Mouse (Mus musculus) lung, adult 2 months (tissue): ENCODE data around the gene Jun. TPM values are rescaled to one million over a fixed set of nuclear protein-coding genes. Genes with fewer than 3 reads are reported as not detected.

Source experiments
- DNase-seq: peaks from one replicate; pipeline ENCODE4 v3.0.0; 2022
- H3K4me1 ChIP-seq: fragments of 200-500 bp; 2 replicates; pipeline ENCODE4 v1.6.1; 2011; ENCODE audit warnings: low read length; ENCODE audit not compliant: control insufficient read depth, insufficient read depth
- H3K4me3 ChIP-seq: fragments of 200-500 bp; replicated peaks from 2 replicates; pipeline ENCODE3; 2011; ENCODE audit warnings: low read depth, mild to moderate bottlenecking, control low read depth, low read length; ENCODE audit errors: extremely low read depth
- CTCF ChIP-seq: fragments of 200-500 bp; IDR thresholded peaks from 2 replicates; pipeline ENCODE4 v1.5.1; 2011; ENCODE audit warnings: mild to moderate bottlenecking, low read length, control low read depth; ENCODE audit not compliant: insufficient read depth
- POLR2A ChIP-seq: fragments of 200-500 bp; IDR thresholded peaks from 2 replicates; pipeline ENCODE4 v1.6.1; 2011; ENCODE audit warnings: low read depth, mild to moderate bottlenecking, control low read depth, low read length, borderline replicate concordance; ENCODE audit errors: extremely low read depth
- WGBS: fragments of 180-500 bp; shearing (Covaris S2); methylation state at CpG from one replicate; pipeline ENCODE4 v1.1.7; 2018; 5-methylcytosine and 5-hydroxymethylcytosine counted together
- polyA plus RNA-seq: library from polyadenylated mRNA; depleted of rRNA; stranded (reverse); fragments of >200 nt; gene quantifications from 2 replicates; pipeline ENCODE4 v1.2.3, GENCODE M21; 2012

Gene Jun
- polyA plus RNA-seq, 1 experiment = 176 TPM

GRCm38 (mm10) chr4:95054336-95054735 lies 2.3 kb upstream of the Jun start:
- TF ChIP-seq CTCF = no peak
- no peak for TF ChIP-seq POLR2A
- no peak for DNase-seq
- 38% methylated on average over 4 of the region's 4 CpGs for WGBS
- Histone ChIP-seq H3K4me1 (peaks cover 4% of the 10 kb centered on the region; the same call in 1 of the 2 replicates), H3K4me3 (no peak overlapping the region)

- Histone ChIP-seq H3K4me1 (peaks cover 4% of the 10 kb centered on the region; the same call in 1 of the 2 replicates), H3K4me3 (peak overlapping the region; percentile 36)
- peak; percentile 67 for DNase-seq
- WGBS = under 1% methylated on average over 6 of the region's 6 CpGs
- TF ChIP-seq CTCF = no peak
- no peak for TF ChIP-seq POLR2A
Observed at GRCm38 (mm10) chr4:95053791-95054117, 1.7 kb upstream of the Jun start.

DNA sequence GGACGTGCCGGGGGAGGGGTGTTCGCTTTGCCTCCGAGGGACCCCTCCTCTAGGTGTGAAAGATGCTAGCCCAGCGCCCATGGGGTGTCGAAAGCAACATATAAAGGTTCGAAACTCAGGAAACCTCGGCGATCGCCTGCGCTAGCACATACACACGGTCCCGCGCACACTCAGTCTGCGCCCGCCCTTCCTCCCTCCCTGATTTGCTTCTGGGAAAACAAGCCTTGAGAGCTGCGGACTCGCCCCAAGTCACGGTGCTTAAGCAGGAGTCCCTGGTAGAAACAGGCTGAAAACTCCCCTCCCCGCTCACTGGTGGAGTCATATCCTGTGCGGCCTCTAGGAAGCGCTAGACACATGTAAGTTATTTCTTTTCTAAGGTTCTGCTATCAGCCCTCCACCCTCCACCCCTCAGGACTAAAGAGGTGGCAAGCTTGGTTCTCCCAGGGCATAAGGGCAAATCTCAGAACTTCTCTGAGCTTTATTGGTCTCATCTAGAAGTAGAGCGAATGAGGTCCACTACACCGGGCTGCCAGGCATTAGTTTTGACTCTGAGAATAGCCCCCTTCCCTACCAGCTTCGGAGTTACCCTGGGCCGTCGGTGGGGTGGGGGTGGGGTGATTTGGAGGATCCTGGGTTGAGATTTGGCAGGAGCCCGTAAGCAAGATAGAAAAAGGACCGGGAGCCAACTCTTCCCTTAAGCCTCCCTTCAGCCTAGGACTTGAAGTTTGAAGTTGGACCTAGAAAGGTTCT lies 1.2 kb upstream of the Jun start:
- peak; percentile 98 for TF ChIP-seq POLR2A
- TF ChIP-seq CTCF = peak; percentile 83
- WGBS = under 1% methylated on average over 29 of the region's 29 CpGs
- Histone ChIP-seq H3K4me1 (peaks cover 4% of the 10 kb centered on the region; the same call in 1 of the 2 replicates), H3K4me3 (peak overlapping the region; percentile 70)
- peak; percentile 89 for DNase-seq

- H3K4me1 ChIP-seq = peaks cover 4% of the 10 kb centered on the region; the same call in 1 of the 2 replicates
- peak overlapping the region; percentile 95 for H3K4me3 ChIP-seq
- under 1% methylated on average over 54 of the region's 54 CpGs for WGBS
- DNase-seq = peak; percentile 83
- TF ChIP-seq POLR2A (no peak; the same call in 1 of the 2 replicates), CTCF (no peak)
Observed at GRCm38 (mm10) chr4:95051311-95051871, 631 bp downstream of the Jun start.

- DNase-seq = peak; percentile 79
- WGBS = under 1% methylated on average over 70 of the region's 70 CpGs
- H3K4me3 ChIP-seq = peak overlapping the region; percentile 95
- TF ChIP-seq POLR2A (0 out of 2 replicates have a peak, but pooled peaks have one; percentile 65), CTCF (no peak)
- H3K4me1 ChIP-seq = peaks cover 4% of the 10 kb centered on the region; the same call in 1 of the 2 replicates
Observed at GRCm38 (mm10) chr4:95050518-95051278, 1.3 kb downstream of the Jun start.

- Histone ChIP-seq H3K4me1 (peaks cover 3% of the 10 kb centered on the region; the same call in 1 of the 2 replicates), H3K4me3 (peak overlapping the region; percentile 95)
- under 1% methylated on average over 34 of the region's 34 CpGs for WGBS
- TF ChIP-seq CTCF = peak; percentile 45
- TF ChIP-seq POLR2A = peak; percentile 59; the same call in 1 of the 2 replicates
- peak; percentile 84 for DNase-seq
Observed at GRCm38 (mm10) chr4:95049884-95050517, 2.0 kb downstream of the Jun start.

- 23% methylated on average over 2 of the region's 2 CpGs for WGBS
- Histone ChIP-seq H3K4me1 (no peaks in the 10 kb centered on the region), H3K4me3 (peak overlapping the region; percentile 82)
- 0 out of 2 replicates have a peak, but pooled peaks have one; percentile 39 for TF ChIP-seq POLR2A
- no peak for TF ChIP-seq CTCF
- no peak for DNase-seq
Observed at GRCm38 (mm10) chr4:95049153-95049552, 2.9 kb downstream of the Jun start.

- TF ChIP-seq CTCF = no peak
- TF ChIP-seq POLR2A = no peak
- H3K4me1 ChIP-seq = no peaks in the 10 kb centered on the region
- no peak for DNase-seq
- peak overlapping the region; percentile 82 for H3K4me3 ChIP-seq
- 37% methylated on average over 4 of the region's 4 CpGs for WGBS
Observed at GRCm38 (mm10) chr4:95048731-95049100, 3.3 kb downstream of the Jun start.

DNA sequence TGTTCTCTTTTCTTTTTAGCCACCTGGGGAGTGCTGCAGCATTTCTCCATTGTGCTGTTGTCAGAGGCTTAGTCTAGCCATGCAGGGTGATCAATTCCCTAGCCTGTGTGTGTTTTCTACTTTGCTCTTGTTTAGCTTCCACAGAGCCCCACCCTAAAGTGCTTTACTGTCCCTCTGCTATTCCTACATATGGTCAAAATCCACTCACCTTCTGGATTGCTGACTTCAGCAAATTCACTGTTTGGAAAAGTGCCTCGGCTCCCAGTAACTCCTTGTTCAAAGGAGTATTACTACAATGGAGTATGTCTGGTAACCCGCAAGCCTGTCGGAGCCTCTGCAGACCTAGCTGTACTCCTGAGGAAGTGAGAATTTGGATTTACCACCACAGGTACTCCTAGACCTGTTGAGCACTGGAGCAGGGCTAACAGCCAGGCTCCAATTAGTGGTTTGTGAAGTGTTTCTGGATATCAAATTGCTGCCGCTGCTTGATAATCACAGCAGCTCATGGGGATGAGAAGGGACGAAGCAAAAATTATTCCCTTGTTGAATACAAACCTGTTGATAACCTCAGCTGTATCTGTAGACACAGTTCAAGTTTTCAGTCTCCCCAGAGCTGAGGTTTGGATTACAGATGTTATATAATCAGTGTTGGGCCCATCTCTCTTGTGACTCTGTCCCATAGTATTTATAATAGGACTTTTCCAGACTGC lies 3.8 kb downstream of the Jun start:
- DNase-seq = peak; percentile 22
- 40% methylated on average over 5 of the region's 5 CpGs for WGBS
- Histone ChIP-seq H3K4me1 (no peaks in the 10 kb centered on the region), H3K4me3 (peak overlapping the region; percentile 18)
- TF ChIP-seq POLR2A = 0 out of 2 replicates have a peak, but pooled peaks have one; percentile 13
- TF ChIP-seq CTCF = no peak
